Mouse (Mus musculus) NIH3T3 (cell line): ENCODE data around the gene Frs2.
"Not testable (repeated sequence)": the region's sequence is repeated elsewhere in the genome, so short reads cannot be mapped to it uniquely, and the experiment has no call there.

Experiments
- DNase-seq: peaks from one replicate; pipeline ENCODE4 v3.0.0-alpha.2; 2012; ENCODE audit warnings: low read depth

Gene Frs2

DNA sequence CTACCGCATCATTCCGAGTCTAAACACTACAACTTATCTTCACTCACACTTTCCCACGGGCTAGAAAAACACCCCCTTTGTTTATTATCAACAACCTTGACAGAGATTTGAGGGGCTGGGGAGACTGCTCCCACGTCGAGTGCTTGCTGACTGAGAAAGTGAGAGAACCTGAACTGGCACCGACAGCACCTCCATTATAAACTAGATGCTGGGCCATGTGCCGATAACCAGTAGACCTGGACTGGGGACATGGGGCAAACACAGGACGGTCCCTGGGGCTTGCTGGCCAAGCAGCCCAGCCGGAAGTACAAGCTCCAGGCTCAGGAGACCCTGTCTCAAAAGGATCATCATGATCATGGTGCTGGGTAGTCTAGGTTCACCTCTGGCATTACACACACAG, 1.9 kb downstream of the Frs2 start:
- no peak for DNase-seq

- peak; percentile 76 for DNase-seq
Observed at GRCm38 (mm10) chr10:117145546-117146265, 2.6 kb downstream of the Frs2 start.

- DNase-seq = no peak
Observed at GRCm38 (mm10) chr10:117144628-117145027, 3.7 kb downstream of the Frs2 start.

- DNase-seq = peak; percentile 58
Observed at GRCm38 (mm10) chr10:117144071-117144470, 4.3 kb downstream of the Frs2 start.

DNA sequence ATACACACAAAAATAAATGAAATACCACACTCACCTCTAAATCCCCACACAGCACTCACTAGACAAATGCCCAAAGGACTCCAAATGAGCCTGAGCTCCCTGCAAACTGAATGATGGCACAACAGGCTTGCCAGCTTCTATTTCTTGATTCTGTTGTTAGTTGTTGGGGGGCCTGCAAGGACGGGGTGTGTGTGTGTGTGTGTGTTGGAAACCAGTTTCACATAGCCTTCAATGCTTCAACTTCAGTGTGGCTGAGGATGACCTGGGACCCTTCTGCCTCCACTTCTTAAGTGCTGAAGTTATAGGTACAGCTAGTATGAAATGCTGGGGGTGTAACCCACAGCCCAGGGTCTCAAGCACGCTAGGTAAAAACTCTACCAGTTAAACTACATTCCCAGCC, 5.0 kb downstream of the Frs2 start:
- no peak for DNase-seq

GRCm38 (mm10) chr10:117141939-117142552, 6.3 kb downstream of the Frs2 start:
- DNase-seq = no peak

- not testable (repeated sequence) for DNase-seq
Observed at GRCm38 (mm10) chr10:117131506-117131905, 16.8 kb downstream of the Frs2 start.

DNA sequence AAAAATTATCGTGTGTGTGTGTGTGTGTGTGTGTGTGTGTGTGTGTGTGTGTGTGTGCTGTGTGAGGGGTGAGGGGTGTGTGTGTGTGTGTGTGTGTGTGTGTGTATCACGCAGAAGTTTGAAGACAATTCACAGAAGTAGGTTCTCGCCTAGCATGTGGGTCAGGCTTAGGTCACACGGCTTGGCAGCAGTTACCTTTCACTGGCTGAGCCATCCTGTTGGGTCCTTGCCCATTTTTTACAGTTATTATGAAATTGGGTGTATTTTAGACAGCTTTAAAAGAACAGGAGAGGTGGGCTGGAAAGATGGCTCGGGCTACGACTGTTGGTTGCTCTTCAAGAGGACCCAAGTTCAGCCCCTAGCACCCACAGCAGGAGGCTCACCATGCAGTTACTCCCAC, 18.3 kb downstream of the Frs2 start:
- peak; percentile 87 for DNase-seq

DNA sequence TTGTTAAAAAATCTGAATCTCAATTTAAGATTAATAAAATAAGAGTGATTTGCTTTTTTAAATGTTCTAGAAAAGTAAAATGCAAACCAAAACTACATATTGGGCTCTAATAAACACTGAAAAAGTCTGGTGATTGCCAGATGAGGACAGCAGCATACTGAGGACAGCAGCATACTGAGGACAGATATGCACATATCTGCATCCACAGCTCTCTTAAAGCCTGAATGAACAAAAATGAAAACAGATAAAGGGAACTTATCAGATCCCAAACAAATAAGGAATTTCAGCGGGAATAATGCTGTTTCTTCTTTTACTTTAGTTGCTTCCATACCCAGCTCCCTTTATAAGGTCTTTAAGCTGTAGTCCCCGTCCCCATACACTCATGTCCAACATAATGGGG, 19.6 kb downstream of the Frs2 start:
- no peak for DNase-seq

GRCm38 (mm10) chr10:117127480-117127879, 20.9 kb downstream of the Frs2 start:
- DNase-seq = no peak

DNA sequence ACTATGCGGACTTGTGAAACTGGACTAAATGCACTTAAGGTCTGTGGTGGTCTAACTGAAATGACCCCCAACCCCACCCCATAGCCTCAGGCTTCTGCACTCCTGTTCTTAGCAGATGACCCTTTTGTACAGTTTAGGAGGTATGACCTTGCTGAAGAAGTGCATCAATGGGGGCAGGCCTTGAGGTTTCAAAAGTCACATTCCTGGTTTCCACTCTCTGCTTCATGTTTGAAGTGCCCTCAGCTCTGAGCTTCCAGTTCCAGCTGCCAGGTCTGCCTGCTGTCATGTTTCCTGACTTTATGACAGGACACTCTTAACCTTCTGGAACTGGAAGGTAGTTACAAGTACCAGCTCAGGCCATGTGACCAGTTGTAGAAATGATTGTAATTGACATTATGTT, 21.6 kb downstream of the Frs2 start:
- DNase-seq = no peak

GRCm38 (mm10) chr10:117126233-117126632, 22.1 kb downstream of the Frs2 start:
- DNase-seq = no peak

DNA sequence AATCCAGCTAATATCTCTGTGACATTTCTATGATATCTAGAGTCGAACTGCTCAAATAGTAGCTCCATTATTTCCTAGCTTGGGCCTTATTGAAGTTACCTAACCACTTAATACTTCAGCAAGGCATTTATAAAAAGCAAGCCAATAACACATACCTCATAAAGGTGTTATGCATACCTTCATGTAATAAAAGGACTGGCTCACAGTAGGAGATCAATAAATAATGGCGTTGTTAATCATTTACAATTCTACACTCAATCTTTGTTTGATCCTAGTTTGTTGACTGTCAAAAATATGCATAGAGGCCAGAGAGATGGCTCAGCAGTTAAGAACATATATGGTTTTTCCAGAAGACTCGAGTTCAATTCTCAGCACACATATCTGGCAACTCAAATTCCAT, 26.9 kb downstream of the Frs2 start:
- DNase-seq = no peak

DNA sequence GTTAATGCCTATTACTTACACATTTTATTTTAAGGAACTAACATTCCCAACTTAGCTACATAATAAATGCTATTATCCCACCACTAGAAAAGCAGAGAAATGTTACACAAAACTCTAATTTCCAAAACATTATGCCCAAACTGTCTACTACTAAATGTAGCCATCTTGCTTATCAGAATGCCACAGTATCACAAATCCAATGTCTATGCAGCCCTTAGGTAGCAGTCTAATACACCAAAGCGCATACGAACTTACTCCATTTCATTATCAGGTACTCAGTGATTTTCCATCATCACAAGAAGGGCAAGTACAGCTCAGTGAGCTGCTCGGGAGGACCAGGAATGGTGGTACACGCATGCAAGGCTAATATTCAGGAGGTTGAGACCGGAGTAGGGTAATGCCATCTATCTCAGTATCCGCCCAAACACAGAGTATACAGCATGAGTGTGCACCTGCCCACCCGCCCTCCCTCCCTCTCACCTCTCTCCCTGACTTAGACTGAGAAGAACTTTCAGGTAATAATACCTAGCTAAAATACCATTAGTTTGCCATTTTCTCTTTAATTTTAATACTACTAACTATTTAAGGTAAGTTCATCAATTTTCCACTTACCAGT, 28.2 kb downstream of the Frs2 start:
- DNase-seq = no peak

DNA sequence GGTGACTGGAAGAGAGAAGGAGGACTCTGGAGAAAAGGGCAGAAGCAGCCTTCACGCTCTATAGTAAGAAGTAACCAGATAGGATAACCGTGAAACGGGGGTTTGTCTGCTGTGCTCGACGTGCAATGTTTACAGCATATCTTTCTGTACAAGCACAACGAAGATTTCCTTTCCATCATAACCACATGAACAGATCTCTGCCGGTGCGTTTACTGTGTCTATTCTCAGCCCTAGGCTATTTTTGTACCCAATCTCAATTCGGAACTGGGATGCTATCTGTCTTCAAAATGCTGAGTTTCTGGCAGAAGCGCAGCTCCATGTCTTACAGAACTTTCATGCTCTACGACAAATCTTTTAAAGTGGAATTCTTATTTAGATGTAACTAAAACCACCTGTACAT, 28.8 kb downstream of the Frs2 start:
- DNase-seq = no peak

GRCm38 (mm10) chr10:117118421-117118831, 29.9 kb downstream of the Frs2 start:
- DNase-seq = no peak

- DNase-seq = no peak
Observed at GRCm38 (mm10) chr10:117115652-117116051, 32.7 kb downstream of the Frs2 start.

- DNase-seq = no peak
Observed at GRCm38 (mm10) chr10:117112545-117112944, 35.8 kb downstream of the Frs2 start.

DNA sequence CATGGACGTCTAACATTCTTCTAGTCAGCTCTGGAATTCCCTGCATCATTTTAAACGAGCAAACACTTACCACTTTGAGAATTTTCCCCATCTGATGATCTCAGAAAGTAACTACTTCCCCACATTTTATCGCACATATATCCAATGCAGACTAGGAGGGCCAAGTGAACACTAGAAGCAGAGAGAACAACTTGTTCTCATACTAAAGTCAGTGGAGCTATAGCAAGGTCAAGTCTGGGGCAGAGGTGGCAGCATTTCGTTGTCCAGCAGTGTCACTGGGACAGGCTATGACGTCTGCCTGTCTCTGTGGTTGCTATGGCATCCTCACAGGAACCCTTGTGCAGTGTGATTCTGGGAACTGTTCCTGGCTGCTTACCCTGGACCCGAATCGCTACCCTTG, 36.9 kb downstream of the Frs2 start:
- no peak for DNase-seq

DNA sequence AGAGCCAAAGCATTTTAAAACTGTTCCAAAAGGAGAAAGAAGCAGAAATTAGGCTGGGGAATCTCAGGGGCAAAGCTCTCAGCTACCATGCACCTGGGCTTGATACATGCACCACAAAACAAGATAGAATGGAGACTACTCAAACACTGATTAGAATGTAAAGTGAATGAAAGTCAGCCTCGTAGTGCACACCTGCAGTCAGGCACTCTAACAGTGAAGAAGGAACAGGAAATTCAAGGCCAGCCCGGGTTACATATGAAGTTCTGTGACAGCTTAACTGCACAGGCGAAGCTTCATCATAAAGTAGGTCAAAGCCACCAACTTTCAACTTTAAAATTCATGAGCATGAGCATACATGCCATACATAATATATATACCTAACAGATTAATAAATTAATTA, 38.1 kb downstream of the Frs2 start:
- no peak for DNase-seq

GRCm38 (mm10) chr10:117106686-117107085, 41.6 kb downstream of the Frs2 start:
- no peak for DNase-seq

DNA sequence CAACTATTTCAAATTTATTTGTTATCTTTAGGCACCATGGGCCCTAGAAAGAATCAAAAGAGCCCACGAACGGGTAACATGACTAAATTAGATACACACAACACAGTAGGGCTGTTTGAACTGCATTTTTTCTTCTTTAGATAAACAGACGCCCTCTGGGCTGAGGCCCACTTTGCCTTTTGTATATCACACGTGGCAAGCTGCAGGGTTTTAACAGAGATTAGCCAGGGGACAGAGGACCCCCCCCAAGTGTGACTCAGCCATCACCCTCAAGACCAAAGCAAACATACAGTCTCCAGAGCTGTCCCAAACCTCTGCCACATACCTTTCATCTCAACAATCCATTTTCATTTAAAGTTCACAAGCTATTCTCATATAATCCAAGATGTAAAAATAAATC, 42.1 kb downstream of the Frs2 start:
- no peak for DNase-seq

DNA sequence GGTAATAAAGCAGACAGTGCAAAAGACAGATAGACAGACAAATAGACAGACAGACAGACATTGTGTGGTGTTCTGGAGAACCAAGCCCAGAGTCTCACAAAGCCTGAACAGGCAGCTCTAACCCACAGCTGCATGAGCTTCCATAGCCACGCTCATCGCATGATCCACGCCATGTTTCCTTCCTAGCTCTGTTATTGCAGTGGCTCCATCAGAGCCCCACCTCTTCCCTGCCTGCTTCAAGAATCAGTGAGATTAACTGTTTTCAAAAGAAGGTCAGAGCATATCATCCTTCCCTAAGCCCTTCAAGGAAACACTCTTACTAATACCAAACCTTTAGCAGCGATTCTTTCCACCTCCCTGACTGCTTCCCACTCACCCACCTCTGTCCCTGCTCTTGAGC, 43.3 kb downstream of the Frs2 start:
- no peak for DNase-seq
